Mouse (Mus musculus) olfactory bulb, adult 2 months (tissue): ENCODE measurements around the gene 2410015M20Rik. TPM values are rescaled to one million over a fixed set of nuclear protein-coding genes. Genes with fewer than 3 reads are reported as not detected.

Experiments
- H3K27ac ChIP-seq: fragments of 200-500 bp; 2 replicates; pipeline ENCODE4 v1.5.1; 2012; ENCODE audit warnings: low read depth, low read length; ENCODE audit not compliant: insufficient read depth
- H3K4me1 ChIP-seq: fragments of 200-500 bp; 2 replicates; pipeline ENCODE4 v1.6.1; 2012; ENCODE audit warnings: low read length; ENCODE audit not compliant: control insufficient read depth, insufficient read depth
- H3K4me3 ChIP-seq: fragments of 200-500 bp; 2 replicates; pipeline ENCODE4 v1.5.1; 2012; ENCODE audit warnings: mild to moderate bottlenecking, low read depth, low read length, moderate library complexity; ENCODE audit not compliant: insufficient read depth
- CTCF ChIP-seq: fragments of 200-500 bp; IDR thresholded peaks from 2 replicates; pipeline ENCODE4 v1.5.1; 2012; ENCODE audit warnings: low read depth, mild to moderate bottlenecking, low read length, moderate library complexity; ENCODE audit not compliant: insufficient read depth
- POLR2A ChIP-seq: fragments of 200-500 bp; IDR thresholded peaks from 2 replicates; pipeline ENCODE4 v1.6.1; 2012; ENCODE audit warnings: mild to moderate bottlenecking, low read depth, low read length, moderate library complexity; ENCODE audit not compliant: insufficient read depth
- WGBS: fragments of 180-500 bp; shearing (Covaris S2); methylation state at CpG from one replicate; pipeline ENCODE4 v1.1.7; 2018; 5-methylcytosine and 5-hydroxymethylcytosine counted together
- polyA plus RNA-seq: library from polyadenylated mRNA; stranded (reverse); fragments of >200 nt; gene quantifications from 2 replicates; pipeline ENCODE4 v1.2.4, GENCODE M21; 2012; ENCODE audit warnings: low replicate concordance; ENCODE audit not compliant: missing spikeins, insufficient read depth, insufficient read length

Gene 2410015M20Rik
- polyA plus RNA-seq, 1 experiment = not detected

DNA sequence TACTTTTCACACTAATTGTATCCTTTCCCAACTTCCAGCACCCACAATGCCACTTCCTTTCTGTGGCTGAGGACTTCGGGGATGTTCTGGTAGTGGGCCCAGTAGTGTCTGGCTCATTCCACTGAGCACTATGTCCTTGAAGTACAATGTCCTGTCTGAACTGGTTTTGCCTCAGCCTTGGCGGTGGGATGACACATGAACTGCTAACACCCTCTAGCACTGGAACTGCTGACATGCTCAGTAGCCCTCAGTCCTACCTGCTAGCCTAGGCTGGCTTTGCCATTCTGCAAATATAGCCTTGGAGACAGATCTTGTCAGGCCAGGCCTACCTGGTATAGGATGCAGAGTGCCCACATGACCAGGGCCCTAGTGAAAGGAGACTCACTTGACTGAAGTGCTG, 47.7 kb downstream of the 2410015M20Rik start:
- Histone ChIP-seq H3K4me3 (no peak overlapping the region), H3K4me1 (no peaks in the 10 kb centered on the region), H3K27ac (no peak overlapping the region)
- TF ChIP-seq CTCF (no peak), POLR2A (no peak)
- 88% methylated on average over 2 of the region's 2 CpGs for WGBS

DNA sequence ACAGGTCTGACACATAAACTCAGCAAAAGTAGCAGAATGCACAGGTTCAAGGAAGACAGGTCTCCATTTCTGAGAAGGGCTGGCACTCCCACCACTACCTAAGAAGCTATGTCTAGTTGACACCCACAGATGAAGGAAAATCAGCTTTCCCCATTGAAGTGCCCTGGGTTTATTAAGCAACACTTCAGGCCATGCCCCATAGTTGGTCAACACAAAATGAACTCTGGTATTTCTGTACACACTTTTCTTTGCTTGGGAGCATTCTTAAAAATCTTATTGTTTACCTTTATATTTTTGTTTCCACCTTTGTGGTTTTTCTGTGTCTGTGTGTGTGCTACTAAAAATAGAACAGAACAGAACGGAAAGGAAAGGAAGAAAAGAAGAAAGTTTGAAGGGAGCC, 49.4 kb downstream of the 2410015M20Rik start:
- H3K4me1 ChIP-seq = no peaks in the 10 kb centered on the region
- no peak overlapping the region for H3K27ac ChIP-seq
- TF ChIP-seq POLR2A (no peak), CTCF (no peak)
- 28% methylated on average over 1 of the region's 1 CpGs for WGBS
- no peak overlapping the region for H3K4me3 ChIP-seq

DNA sequence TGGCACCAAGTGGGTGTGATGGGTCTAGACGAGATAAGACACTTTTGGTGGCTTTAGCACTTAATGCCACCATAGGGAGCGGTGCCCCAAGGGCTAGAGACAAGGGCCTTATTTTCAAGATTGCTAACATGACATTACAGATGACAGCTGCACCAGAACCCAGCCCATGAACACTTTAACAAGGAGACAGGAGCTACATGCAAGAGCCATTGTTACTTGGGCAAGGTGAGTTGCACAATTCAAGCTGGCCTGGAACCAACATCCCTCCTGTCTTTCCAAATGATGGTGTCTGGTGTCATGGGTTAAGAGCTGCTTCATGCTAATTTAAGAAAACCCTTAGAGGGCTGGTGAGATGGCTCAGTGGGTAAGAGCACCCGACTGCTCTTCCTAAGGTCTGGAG, 50.2 kb downstream of the 2410015M20Rik start:
- H3K4me3 ChIP-seq = no peak overlapping the region
- no peaks in the 10 kb centered on the region; the same call in 1 of the 2 replicates for H3K4me1 ChIP-seq
- TF ChIP-seq CTCF (no peak), POLR2A (no peak)
- H3K27ac ChIP-seq = no peak overlapping the region
- 71% methylated on average over 3 of the region's 3 CpGs for WGBS

DNA sequence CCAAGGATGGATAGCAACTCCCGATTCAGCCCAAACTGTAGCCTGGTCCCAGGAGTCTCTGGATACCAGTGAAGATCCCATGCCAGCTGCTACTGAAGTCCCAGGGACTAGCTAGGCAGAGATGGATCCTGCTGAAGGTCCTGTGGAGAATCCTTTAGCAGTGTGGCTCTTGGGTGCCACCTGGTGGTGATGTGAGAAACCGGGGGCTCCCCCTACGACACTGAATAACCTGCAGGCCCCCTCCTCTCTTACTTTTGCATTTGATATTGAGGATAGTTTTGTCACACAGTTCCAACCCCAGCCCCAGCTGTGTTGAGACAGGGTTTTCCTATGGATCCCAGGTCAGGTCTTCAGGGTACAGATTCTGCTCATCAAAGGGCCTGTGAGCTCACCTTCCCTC, 51.1 kb downstream of the 2410015M20Rik start:
- Histone ChIP-seq H3K27ac (no peak overlapping the region), H3K4me3 (no peak overlapping the region), H3K4me1 (no peaks in the 10 kb centered on the region; the same call in 1 of the 2 replicates)
- TF ChIP-seq POLR2A = no peak
- peak; percentile 80 for TF ChIP-seq CTCF
- 9% methylated on average over 3 of the region's 3 CpGs for WGBS

Other genes starting within 250 kb of the 2410015M20Rik start
- gene Ptprs, start 133.3 kb downstream of the 2410015M20Rik start, polyA plus RNA-seq = 198 and 241 TPM in 2 replicates
- not detected in 2 replicates for gene Znrf4, start 97.3 kb downstream of the 2410015M20Rik start, polyA plus RNA-seq
- gene Gm20219, start 55.4 kb downstream of the 2410015M20Rik start, polyA plus RNA-seq = not detected in 2 replicates
- 339 TPM in 1 of 2 replicates, not detected in the other for gene Safb2, start 25.2 kb downstream of the 2410015M20Rik start, polyA plus RNA-seq
- gene Safb, start 24.9 kb downstream of the 2410015M20Rik start, polyA plus RNA-seq = 696 TPM in 1 of 2 replicates, not detected in the other
- not detected in 2 replicates for gene Rpl36, start 3.6 kb upstream of the 2410015M20Rik start, polyA plus RNA-seq
- gene Lonp1, start 17.1 kb upstream of the 2410015M20Rik start, polyA plus RNA-seq = not detected in 2 replicates
- gene Catsperd, start 18.4 kb upstream of the 2410015M20Rik start, polyA plus RNA-seq = not detected in 2 replicates
- gene Ranbp3, start 63.5 kb upstream of the 2410015M20Rik start, polyA plus RNA-seq = not detected in 2 replicates
- not detected in 2 replicates for gene Ndufa11, start 108.0 kb upstream of the 2410015M20Rik start, polyA plus RNA-seq
- not detected in 2 replicates for gene Vmac, start 108.3 kb upstream of the 2410015M20Rik start, polyA plus RNA-seq
- gene Nrtn, start 147.8 kb upstream of the 2410015M20Rik start, polyA plus RNA-seq = not detected in 2 replicates
- gene Dus3l, start 155.0 kb upstream of the 2410015M20Rik start, polyA plus RNA-seq = not detected in 2 replicates
- not detected in 2 replicates for gene Prr22, start 160.5 kb upstream of the 2410015M20Rik start, polyA plus RNA-seq
- gene Rfx2, start 221.2 kb upstream of the 2410015M20Rik start, polyA plus RNA-seq = not detected in 2 replicates